Mouse (Mus musculus) frontal cortex, adult (tissue): ENCODE results near the gene Pln.

ENCODE experiments used
- ATAC-seq: cut with Nextera tagmentation; 2 replicates; pipeline ENCODE4 v1.9.2; 2017; ENCODE audit warnings: mild to moderate bottlenecking, moderate library complexity, mixed read lengths; ENCODE audit not compliant: low TSS enrichment

Gene Pln

GRCm38 (mm10) chr10:53337162-53337923 lies at the start of gene Pln:
Pln (plus strand) TSS chr10:53337667.
- ATAC-seq, result no peak

GRCm38 (mm10) chr10:53305867-53306266 lies 31.6 kb upstream of the Pln start:
- ATAC-seq, result peak; percentile 80

- ATAC-seq, result no peak
Measured at GRCm38 (mm10) chr10:53306674-53307073, 30.8 kb upstream of the Pln start.

- ATAC-seq, result no peak
Measured at GRCm38 (mm10) chr10:53323367-53323766, 14.1 kb upstream of the Pln start.

GRCm38 (mm10) chr10:53324663-53325062 lies 12.8 kb upstream of the Pln start:
- ATAC-seq, result peak; percentile 45

- no peak for ATAC-seq
Measured at GRCm38 (mm10) chr10:53326367-53326766, 11.1 kb upstream of the Pln start.

DNA sequence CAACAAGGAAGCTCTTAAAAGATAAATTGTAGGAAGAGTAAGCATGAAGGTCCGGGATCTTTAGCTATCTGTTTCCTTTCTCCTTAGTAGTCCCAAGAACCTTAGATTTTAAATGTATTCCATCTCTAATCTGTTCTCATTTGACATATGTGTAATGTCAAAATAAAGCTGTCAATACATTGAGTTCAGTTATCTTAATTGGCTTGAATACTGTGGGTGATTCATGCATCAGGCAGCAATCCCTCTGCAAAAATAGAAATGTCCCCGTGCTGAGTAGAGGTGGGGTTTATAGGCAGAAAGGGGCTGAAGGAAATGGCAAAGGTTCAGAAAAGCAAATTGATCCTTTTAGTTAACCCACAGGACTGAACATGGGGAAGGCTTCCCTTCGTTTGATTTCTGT lies 8.2 kb upstream of the Pln start:
- peak; percentile 53 for ATAC-seq

DNA sequence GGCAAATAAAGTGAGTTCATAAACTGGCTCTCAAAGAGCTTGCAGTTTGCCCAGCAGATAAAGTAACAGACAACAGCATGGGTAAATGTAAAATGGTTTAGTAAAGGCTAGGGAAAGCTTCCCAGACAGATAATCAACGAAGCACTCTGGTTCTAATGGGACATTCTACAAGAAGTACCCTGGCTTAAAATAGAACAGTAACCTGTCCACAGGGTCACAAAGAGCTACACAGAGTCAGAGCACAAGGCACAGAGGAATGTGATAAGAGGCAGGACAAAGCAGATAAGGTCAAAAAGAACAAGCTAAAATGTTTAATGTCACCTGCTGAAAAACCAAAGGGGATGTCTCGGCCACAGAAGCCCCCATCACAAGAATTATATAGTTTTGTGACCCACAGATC lies 4.7 kb upstream of the Pln start:
- no peak for ATAC-seq

DNA sequence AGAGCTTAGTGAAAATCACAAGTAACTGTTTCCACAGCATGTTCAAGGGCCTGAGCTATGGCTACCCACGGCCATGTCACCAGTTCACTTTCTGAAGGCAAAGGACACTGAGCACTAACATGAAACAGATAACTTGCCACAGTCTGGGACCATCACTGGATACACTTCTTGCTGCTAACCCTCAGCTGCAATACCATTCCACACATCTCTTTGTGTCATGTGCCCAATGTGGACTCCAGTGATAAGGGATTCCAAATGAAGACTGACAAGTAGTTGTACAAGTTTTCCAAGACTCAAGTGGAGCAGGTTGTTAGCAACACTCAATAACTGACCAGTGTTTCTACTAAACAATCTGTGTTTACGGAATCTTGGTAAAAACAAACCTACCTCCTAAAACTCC lies 2.2 kb upstream of the Pln start:
- ATAC-seq, result no peak

- no peak for ATAC-seq
Measured at GRCm38 (mm10) chr10:53335974-53336373, 1.5 kb upstream of the Pln start.

- ATAC-seq, result no peak
Measured at GRCm38 (mm10) chr10:53339045-53339444, 1.6 kb downstream of the Pln start.

DNA sequence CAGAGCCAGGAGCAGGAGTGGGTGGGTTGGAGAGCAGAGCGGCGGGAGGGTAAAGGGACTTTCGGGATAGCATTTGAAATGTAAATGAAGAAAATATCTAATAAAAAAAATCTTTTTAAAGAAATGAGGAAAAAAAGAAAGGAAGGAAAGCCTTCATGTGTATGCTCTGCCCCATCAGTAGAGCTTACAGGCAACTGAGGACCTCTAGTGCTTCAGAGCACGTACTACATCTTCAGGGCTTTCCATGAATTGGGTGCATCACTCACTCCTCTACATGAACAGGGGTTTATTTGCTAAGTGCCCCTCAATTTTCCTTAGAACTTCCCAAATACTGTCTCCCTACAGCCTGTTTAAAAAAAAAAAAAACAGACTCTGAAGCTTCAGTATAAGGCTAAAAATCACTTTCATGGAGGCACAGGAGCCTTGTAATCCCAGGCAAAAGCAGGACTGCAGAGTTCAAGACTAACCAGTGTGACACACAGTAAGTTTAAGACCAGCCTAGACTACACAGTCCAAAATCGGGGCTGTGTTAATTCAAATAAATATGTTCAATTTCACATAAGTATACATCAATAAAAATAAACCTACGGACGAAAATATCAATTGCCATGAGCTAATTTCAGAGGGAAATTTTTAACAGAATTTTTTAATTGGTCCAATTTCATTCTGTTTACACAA lies 4.0 kb downstream of the Pln start:
- ATAC-seq, result peak; percentile 88

- no peak for ATAC-seq
Measured at GRCm38 (mm10) chr10:53342166-53342728, 4.8 kb downstream of the Pln start.

- ATAC-seq, result no peak
Measured at GRCm38 (mm10) chr10:53343384-53343783, 5.9 kb downstream of the Pln start.

GRCm38 (mm10) chr10:53343865-53344264 lies 6.4 kb downstream of the Pln start:
- no peak for ATAC-seq

GRCm38 (mm10) chr10:53345508-53345907 lies 8.0 kb downstream of the Pln start:
- ATAC-seq, result no peak

- ATAC-seq, result no peak
Measured at GRCm38 (mm10) chr10:53346506-53346905, 9.0 kb downstream of the Pln start.

DNA sequence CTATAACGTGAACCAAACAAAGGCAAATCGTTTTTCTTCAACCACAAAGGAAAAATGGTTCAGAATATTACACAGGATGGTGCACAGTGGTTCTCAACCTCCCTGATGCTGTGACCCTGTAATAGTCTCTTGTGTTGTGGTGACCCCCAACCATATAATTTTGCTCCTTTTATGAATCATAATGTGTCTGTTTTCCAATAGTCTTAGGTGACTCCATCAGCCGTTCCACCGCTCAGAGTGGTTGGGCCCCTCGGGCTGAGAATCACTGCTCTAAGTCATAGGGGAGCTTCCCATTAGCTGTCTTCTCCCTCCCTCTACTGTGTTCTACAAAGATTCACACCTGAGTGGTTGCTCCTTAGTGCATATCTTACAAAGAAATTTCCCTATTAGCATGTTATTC lies 9.4 kb downstream of the Pln start:
- ATAC-seq, result no peak

DNA sequence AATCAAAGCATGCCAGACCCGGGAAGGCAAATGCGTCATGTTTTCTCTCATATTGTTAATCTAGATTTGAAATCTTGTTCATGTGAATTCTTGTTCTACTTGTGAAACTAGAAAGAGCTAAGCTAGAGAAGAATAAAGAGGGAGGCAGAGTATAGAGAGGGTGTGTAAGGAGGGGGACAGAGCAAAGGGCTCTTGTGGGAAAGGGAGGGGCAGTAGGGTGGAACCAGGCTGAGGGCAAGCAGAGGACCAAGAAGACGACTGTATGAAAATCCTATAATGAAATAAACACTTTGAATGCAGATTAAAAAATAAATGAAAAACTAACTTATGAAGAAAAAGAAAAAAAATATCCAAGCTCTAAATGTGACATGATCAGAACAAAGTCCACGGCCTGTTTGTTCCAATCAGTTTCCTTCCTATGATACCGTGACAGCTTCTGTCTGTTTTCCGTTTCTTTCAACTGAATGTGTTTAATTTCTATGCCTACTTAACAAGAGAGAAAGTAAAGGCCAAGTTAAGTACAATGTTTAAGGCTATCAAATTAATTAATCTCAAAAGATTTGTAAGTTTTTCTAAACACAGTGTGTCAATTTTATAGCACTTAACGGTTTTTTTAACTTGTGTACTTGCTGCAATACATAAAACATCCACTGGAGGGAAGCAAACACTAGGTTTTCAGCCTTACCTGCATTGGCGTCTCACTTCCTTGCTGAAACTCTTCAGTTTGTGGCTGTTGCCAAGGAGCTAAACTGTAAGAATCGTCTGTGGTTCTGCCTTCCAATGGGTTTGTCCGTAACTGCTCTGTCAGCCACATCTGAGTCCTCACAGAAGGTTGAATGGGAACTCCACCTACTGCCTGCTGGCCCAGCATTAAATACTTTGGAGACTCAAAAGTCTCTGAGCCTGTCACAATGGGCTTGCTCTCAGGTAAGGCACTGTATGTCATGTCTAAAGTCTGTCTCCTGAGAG lies 10.6 kb downstream of the Pln start:
- ATAC-seq, result peak; percentile 81

DNA sequence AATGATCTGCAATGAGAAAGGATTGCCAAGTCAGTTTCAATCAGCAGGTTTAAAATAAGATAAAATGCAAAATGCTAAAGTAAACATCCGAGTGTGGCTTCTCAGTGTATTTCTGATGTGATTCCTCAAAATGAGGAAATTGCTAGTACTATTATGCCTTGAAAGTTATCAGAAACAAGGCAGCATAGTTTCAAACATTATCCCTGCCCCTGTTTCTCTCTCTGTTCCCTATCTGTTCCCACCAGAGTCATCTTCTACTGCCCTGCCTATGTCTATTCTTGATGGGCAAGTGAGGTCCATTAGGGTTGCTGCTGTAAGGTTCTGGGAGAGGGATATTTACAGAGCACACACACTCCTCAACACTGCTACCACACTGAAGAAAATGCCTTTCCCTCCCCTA lies 11.8 kb downstream of the Pln start:
- ATAC-seq, result no peak

GRCm38 (mm10) chr10:53353665-53354064 lies 16.2 kb downstream of the Pln start:
- ATAC-seq, result no peak

DNA sequence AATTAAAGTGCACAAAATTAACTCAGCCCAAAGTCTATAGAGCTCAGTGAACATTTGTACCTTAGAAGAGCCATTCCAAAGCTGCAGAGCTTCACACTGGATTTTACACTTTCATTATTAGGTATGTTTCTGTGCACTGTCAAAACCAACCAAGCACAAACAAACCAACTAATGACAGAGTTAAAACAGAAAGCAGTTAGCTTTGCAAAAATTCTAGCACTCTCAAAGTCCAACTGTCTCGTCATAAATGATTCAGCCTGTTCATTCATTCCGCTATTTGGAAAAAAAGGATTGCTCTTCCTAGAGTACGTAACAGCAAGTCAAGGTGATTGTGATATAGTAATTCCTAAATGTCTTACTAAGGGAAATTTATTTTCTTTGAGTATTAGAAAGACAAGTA lies 21.5 kb downstream of the Pln start:
- ATAC-seq, result no peak
